Mouse (Mus musculus): ENCODE measurements around the gene Insl3. TPM values are rescaled to one million over a fixed set of nuclear protein-coding genes. Genes with fewer than 3 reads are reported as not detected.
A peak's percentile ranks its signal among the peaks of the same experiment; 100 is the strongest.

Gene Insl3
- polyA plus RNA-seq, 1 experiment: 14.5 TPM

DNA sequence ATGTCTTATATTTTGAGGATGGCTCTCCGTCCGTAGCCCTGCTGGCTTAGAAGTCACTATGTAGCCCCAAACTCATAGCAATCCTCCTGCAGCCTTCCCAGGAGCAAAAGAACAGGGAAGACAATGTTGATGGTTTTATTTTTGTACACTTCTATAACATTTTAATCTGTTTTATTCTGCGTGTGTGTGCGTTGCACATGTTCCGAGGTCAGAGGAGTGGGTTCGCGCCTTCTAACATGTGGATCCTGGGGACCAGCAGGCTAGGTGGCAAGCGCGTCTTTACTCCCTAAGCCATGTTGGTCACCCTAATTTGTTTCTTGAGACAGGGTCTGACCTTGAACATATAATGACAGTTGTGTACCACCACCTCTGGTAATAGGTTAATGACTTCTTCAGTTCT lies 12.2 kb upstream of the Insl3 start:
- peaks cover 5% of the 10 kb centered on the region; the same call in 1 of the 2 replicates for H3K4me1 ChIP-seq (ENCODE audit: control insufficient read depth, insufficient read depth, low read length)
- no peaks in the 10 kb centered on the region for H3K27me3 ChIP-seq (replicated peaks; ENCODE audit: control insufficient read depth, insufficient read depth, low read length)
- TF ChIP-seq POLR2A (IDR thresholded peaks at IDR 0.05; ENCODE audit: low read depth, low read length) (no peak), CTCF (conservative IDR thresholded peaks at IDR 0.05; ENCODE audit: insufficient read depth, insufficient read length, low read depth, low read length) (no peak)
- H3K27ac ChIP-seq (ENCODE audit: insufficient read depth, low read depth, low read length): peak overlapping the region; percentile 24
- WGBS: 62% methylated on average over 9 of the region's 9 CpGs
- H3K4me3 ChIP-seq (ENCODE audit: insufficient read depth, low read depth, low read length): peak overlapping the region; percentile 99
- no peak for DNase-seq
- H3K36me3 ChIP-seq (ENCODE audit: control insufficient read depth, insufficient read depth, low read length): no peaks in the 10 kb centered on the region

- no peak overlapping the region for H3K4me3 ChIP-seq (ENCODE audit: insufficient read depth, low read depth, low read length)
- peak overlapping the region; percentile 64; the same call in 1 of the 2 replicates for H3K27ac ChIP-seq (ENCODE audit: insufficient read depth, low read depth, low read length)
- TF ChIP-seq POLR2A (IDR thresholded peaks at IDR 0.05; ENCODE audit: low read depth, low read length): no peak
- no peaks in the 10 kb centered on the region for H3K27me3 ChIP-seq (replicated peaks; ENCODE audit: control insufficient read depth, insufficient read depth, low read length)
- no peaks in the 10 kb centered on the region for H3K36me3 ChIP-seq (ENCODE audit: control insufficient read depth, insufficient read depth, low read length)
- peaks cover 5% of the 10 kb centered on the region; the same call in 1 of the 2 replicates for H3K4me1 ChIP-seq (ENCODE audit: control insufficient read depth, insufficient read depth, low read length)
- peak; percentile 49 for DNase-seq
These were observed 11.5 kb upstream of the Insl3 start for GRCm38 (mm10) chr8:71677555-71677954.

DNA sequence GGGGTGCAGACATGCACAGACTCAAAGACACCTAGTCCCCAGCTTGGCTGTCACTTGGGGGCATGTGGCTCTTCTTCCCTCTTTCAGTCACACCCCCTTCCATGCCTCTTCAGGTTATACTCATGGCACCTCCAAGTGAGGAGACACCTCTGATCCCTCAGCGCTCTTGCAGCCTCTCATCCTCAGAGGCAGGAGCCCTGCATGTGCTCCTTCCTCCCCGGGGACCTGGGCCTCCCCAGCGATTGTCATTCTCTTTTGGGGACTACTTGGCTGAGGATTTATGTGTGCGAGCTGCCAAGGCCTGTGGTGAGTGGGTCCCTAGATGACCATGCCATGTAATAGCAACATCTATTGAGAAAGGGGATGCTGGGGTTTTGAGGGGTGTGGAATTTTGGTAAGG lies 10.8 kb upstream of the Insl3 start:
- H3K4me3 ChIP-seq (ENCODE audit: insufficient read depth, low read depth, low read length): no peak overlapping the region

GRCm38 (mm10) chr8:71679116-71679515 lies 9.9 kb upstream of the Insl3 start:
- DNase-seq: no peak
- Histone ChIP-seq H3K4me3 (ENCODE audit: insufficient read depth, low read depth, low read length) (no peak overlapping the region), H3K27me3 (replicated peaks; ENCODE audit: control insufficient read depth, insufficient read depth, low read length) (no peaks in the 10 kb centered on the region), H3K4me1 (ENCODE audit: control insufficient read depth, insufficient read depth, low read length) (peaks cover 5% of the 10 kb centered on the region; the same call in 1 of the 2 replicates), H3K27ac (ENCODE audit: insufficient read depth, low read depth, low read length) (no peak overlapping the region), H3K36me3 (ENCODE audit: control insufficient read depth, insufficient read depth, low read length) (no peaks in the 10 kb centered on the region)
- TF ChIP-seq POLR2A (IDR thresholded peaks at IDR 0.05; ENCODE audit: low read depth, low read length) (no peak), CTCF (conservative IDR thresholded peaks at IDR 0.05; ENCODE audit: insufficient read depth, insufficient read length, low read depth, low read length) (no peak)
- WGBS: 58% methylated on average over 16 of the region's 16 CpGs

More for the DNA sequence above, 10.8 kb upstream of the Insl3 start:
- H3K27me3 ChIP-seq (replicated peaks; ENCODE audit: control insufficient read depth, insufficient read depth, low read length): no peaks in the 10 kb centered on the region
- TF ChIP-seq CTCF (conservative IDR thresholded peaks at IDR 0.05; ENCODE audit: insufficient read depth, insufficient read length, low read depth, low read length): no peak
- TF ChIP-seq POLR2A (IDR thresholded peaks at IDR 0.05; ENCODE audit: low read depth, low read length): no peak
- peaks cover 5% of the 10 kb centered on the region; the same call in 1 of the 2 replicates for H3K4me1 ChIP-seq (ENCODE audit: control insufficient read depth, insufficient read depth, low read length)
- H3K27ac ChIP-seq (ENCODE audit: insufficient read depth, low read depth, low read length): no peak overlapping the region
- no peaks in the 10 kb centered on the region for H3K36me3 ChIP-seq (ENCODE audit: control insufficient read depth, insufficient read depth, low read length)
- 65% methylated on average over 4 of the region's 4 CpGs for WGBS
- DNase-seq: no peak

GRCm38 (mm10) chr8:71679550-71680168 lies 9.4 kb upstream of the Insl3 start:
- 38% methylated on average over 45 of the region's 46 CpGs for WGBS
- Histone ChIP-seq H3K4me3 (ENCODE audit: insufficient read depth, low read depth, low read length) (no peak overlapping the region), H3K27me3 (replicated peaks; ENCODE audit: control insufficient read depth, insufficient read depth, low read length) (no peaks in the 10 kb centered on the region), H3K36me3 (ENCODE audit: control insufficient read depth, insufficient read depth, low read length) (no peaks in the 10 kb centered on the region), H3K27ac (ENCODE audit: insufficient read depth, low read depth, low read length) (no peak overlapping the region), H3K4me1 (ENCODE audit: control insufficient read depth, insufficient read depth, low read length) (peaks cover 5% of the 10 kb centered on the region; the same call in 1 of the 2 replicates)
- DNase-seq: no peak
- TF ChIP-seq CTCF (conservative IDR thresholded peaks at IDR 0.05; ENCODE audit: insufficient read depth, insufficient read length, low read depth, low read length) (no peak), POLR2A (IDR thresholded peaks at IDR 0.05; ENCODE audit: low read depth, low read length) (no peak)

- WGBS: 32% methylated on average over 21 of the region's 21 CpGs
- DNase-seq: peak; percentile 70
- peaks cover 5% of the 10 kb centered on the region; the same call in 1 of the 2 replicates for H3K4me1 ChIP-seq (ENCODE audit: control insufficient read depth, insufficient read depth, low read length)
- TF ChIP-seq CTCF (conservative IDR thresholded peaks at IDR 0.05; ENCODE audit: insufficient read depth, insufficient read length, low read depth, low read length): no peak
- no peak for TF ChIP-seq POLR2A (IDR thresholded peaks at IDR 0.05; ENCODE audit: low read depth, low read length)
- H3K27me3 ChIP-seq (replicated peaks; ENCODE audit: control insufficient read depth, insufficient read depth, low read length): no peaks in the 10 kb centered on the region
- H3K4me3 ChIP-seq (ENCODE audit: insufficient read depth, low read depth, low read length): no peak overlapping the region
- no peaks in the 10 kb centered on the region for H3K36me3 ChIP-seq (ENCODE audit: control insufficient read depth, insufficient read depth, low read length)
- 0 out of 2 replicates have a peak overlapping the region, but pooled peaks have one; percentile 36 for H3K27ac ChIP-seq (ENCODE audit: insufficient read depth, low read depth, low read length)
These were observed 8.5 kb upstream of the Insl3 start for GRCm38 (mm10) chr8:71680471-71680870.

- 28% methylated on average over 18 of the region's 18 CpGs for WGBS
- peak; percentile 38 for DNase-seq
- Histone ChIP-seq H3K4me1 (ENCODE audit: control insufficient read depth, insufficient read depth, low read length) (no peaks in the 10 kb centered on the region), H3K4me3 (ENCODE audit: insufficient read depth, low read depth, low read length) (no peak overlapping the region), H3K27me3 (replicated peaks; ENCODE audit: control insufficient read depth, insufficient read depth, low read length) (no peaks in the 10 kb centered on the region), H3K27ac (ENCODE audit: insufficient read depth, low read depth, low read length) (no peak overlapping the region; the same call in 1 of the 2 replicates), H3K36me3 (ENCODE audit: control insufficient read depth, insufficient read depth, low read length) (no peaks in the 10 kb centered on the region)
- TF ChIP-seq CTCF (conservative IDR thresholded peaks at IDR 0.05; ENCODE audit: insufficient read depth, insufficient read length, low read depth, low read length) (no peak), POLR2A (IDR thresholded peaks at IDR 0.05; ENCODE audit: low read depth, low read length) (no peak)
These were observed 7.6 kb upstream of the Insl3 start for GRCm38 (mm10) chr8:71681369-71681915.

All from kidney, adult 2 months (tissue).